Mouse (Mus musculus): ENCODE measurements around the gene Bpifa6.

Bpifa6 gene

GRCm38 (mm10) chr2:154038932-154039331, 64.2 kb downstream of the Bpifa6 start:
- no peak for DNase-seq (ENCODE audit: low read depth, low spot score)

- no peak for DNase-seq (ENCODE audit: low read depth, low spot score)
These were observed 70.0 kb downstream of the Bpifa6 start for GRCm38 (mm10) chr2:154044743-154045142.
